Mouse (Mus musculus): ENCODE results near the gene Ttll9. TPM values are rescaled to one million over a fixed set of nuclear protein-coding genes. Genes with fewer than 3 reads are reported as not detected.

The Ttll9 gene
- total and polyA plus RNA-seq, 3 experiments = 0.61 TPM; not detected in 2

DNA sequence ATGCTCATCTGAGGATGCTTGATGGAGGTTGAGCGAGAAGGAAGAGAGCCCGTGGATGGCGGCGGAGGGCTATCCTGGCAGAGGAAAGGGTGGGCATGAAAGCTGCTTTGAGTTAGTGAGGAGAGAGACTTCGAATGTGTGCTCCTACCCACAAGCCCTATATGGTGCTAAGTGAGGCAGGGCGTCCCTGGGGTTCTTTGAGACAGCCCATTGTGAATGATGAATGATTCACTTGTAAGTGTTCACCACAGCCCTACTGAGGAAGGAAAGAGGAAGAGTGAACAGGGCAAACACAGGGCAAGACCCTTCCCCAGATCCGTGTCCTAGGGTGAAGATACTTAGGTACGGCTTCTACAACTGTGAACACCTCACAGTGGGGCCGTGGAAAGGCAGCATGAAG lies 35.4 kb upstream of the Ttll9 start:
- TF ChIP-seq CTCF (IDR thresholded peaks at IDR 0.05) (no peak), POLR2A (IDR thresholded peaks at IDR 0.05; ENCODE audit: insufficient read depth, low read depth, low read length) (no peak), EP300 (IDR thresholded peaks at IDR 0.05; ENCODE audit: insufficient read depth, low read depth, low read length) (no peak)
- Histone ChIP-seq H3K36me3 (ENCODE audit: control insufficient read depth, insufficient read depth, low read length) (no peaks in the 10 kb centered on the region), H3K27me3 (ENCODE audit: control insufficient read depth, insufficient read depth, low read length) (no peaks in the 10 kb centered on the region), H3K79me2 (replicated peaks; ENCODE audit: control insufficient read depth, insufficient read depth, low read length) (no peaks in the 10 kb centered on the region), H3K4me1 (ENCODE audit: control insufficient read depth, insufficient read depth, low read length) (peaks cover 30% of the 10 kb centered on the region), H3K4me3 (no peak overlapping the region), H3K27ac (peak overlapping the region; percentile 74), H3K9ac (ENCODE audit: low read depth, low read length) (no peak overlapping the region)
- no peak for DNase-seq
- intact Hi-C loops (cut with DNase I) = no loop called here
- WGBS = 72% methylated on average over 9 of the region's 9 CpGs

DNA sequence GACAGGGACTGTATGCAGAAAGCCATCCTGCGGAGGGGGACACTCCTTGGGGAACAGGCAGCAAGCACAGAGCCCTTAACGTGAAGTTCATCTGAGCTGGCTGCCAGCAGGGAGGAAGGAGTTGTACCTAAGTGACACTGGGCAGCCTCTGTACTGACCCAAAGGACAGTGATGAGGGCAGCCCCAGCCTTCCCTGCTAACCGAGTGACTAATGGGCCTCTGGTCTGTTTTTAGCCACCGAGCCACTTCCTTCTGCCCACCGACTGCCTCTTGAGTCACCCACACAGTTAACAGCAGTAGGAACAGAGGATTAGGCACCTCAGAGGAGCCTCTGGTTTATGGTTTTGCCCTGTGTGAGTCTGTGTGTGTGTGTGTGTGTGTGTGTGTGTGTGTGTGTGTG lies 34.9 kb upstream of the Ttll9 start:
- WGBS = 21% methylated on average over 5 of the region's 5 CpGs
- H3K4me3 ChIP-seq = no peak overlapping the region
- no peaks in the 10 kb centered on the region for H3K36me3 ChIP-seq (ENCODE audit: control insufficient read depth, insufficient read depth, low read length)
- intact Hi-C loops (cut with DNase I) = no loop called here
- peak overlapping the region; percentile 38 for H3K27ac ChIP-seq
- no peaks in the 10 kb centered on the region for H3K27me3 ChIP-seq (ENCODE audit: control insufficient read depth, insufficient read depth, low read length)
- no peak overlapping the region for H3K9ac ChIP-seq (ENCODE audit: low read depth, low read length)
- H3K79me2 ChIP-seq (replicated peaks; ENCODE audit: control insufficient read depth, insufficient read depth, low read length) = no peaks in the 10 kb centered on the region
- TF ChIP-seq EP300 (IDR thresholded peaks at IDR 0.05; ENCODE audit: insufficient read depth, low read depth, low read length) = no peak
- TF ChIP-seq POLR2A (IDR thresholded peaks at IDR 0.05; ENCODE audit: insufficient read depth, low read depth, low read length) = no peak
- no peak for TF ChIP-seq CTCF (IDR thresholded peaks at IDR 0.05)
- H3K4me1 ChIP-seq (ENCODE audit: control insufficient read depth, insufficient read depth, low read length) = peaks cover 30% of the 10 kb centered on the region
- no peak for DNase-seq

DNA sequence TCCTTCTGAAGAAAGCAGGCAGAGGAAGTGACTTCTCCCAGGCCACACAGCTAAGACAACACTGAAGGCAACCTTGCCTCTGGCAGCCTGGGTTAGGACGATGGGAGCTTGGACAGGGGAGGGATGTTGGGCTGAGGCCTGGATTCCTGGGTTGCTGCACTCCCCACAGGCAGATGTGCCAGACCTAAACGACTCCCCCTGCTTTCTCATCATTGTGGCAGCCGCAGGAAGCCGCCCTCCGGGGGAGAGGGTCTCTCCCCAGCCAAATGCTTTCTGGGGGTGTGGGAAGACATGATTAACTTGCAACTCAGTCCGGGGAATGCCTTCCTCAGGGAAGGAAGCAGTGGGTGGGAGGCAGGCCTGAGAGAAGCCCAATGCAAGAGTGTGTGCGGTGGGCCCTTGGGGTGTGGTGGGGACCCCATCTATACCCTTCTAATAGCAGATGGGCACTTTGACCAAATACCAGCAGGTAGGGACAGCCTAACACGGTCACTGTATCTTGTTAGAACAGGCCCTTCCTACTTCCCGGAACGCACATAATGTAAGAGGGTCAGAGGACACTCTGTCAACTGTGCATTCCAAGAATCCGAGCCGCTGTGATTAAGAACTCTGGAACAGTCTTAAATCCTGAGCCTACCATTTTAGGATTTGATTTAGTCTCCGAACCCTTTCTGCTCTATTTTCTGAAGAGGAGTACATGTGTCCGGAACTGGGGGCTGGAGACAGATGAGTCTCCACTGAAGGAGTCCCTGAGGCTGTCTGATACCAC lies 33.9 kb upstream of the Ttll9 start:
- TF ChIP-seq CTCF (IDR thresholded peaks at IDR 0.05) (no peak), POLR2A (IDR thresholded peaks at IDR 0.05; ENCODE audit: insufficient read depth, low read depth, low read length) (no peak), EP300 (IDR thresholded peaks at IDR 0.05; ENCODE audit: insufficient read depth, low read depth, low read length) (no peak)

DNA sequence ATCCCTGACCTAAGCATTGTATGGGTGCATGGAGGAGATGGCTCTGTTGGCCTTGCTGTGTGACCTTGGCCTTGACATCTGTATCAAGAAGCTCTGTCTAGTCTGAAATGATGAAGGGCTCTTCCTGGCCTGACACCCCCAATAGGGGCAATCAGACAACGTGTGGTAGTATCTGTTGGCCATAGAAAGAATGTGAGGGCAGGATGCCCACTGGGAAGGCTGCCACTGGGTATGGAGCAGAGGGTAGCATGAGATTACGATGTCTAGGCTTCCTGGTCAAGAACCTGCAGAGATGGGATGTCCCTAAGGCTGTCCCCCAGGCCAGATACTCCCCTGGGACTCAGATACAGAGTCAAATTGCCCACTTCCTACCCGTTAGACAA lies 33.3 kb upstream of the Ttll9 start:
- intact Hi-C loops (cut with DNase I) = no loop called here

More for the DNA sequence above, 33.9 kb upstream of the Ttll9 start:
- intact Hi-C loops (cut with DNase I) = no loop called here
- no peaks in the 10 kb centered on the region for H3K27me3 ChIP-seq (ENCODE audit: control insufficient read depth, insufficient read depth, low read length)
- no peaks in the 10 kb centered on the region for H3K36me3 ChIP-seq (ENCODE audit: control insufficient read depth, insufficient read depth, low read length)
- H3K9ac ChIP-seq (ENCODE audit: low read depth, low read length) = no peak overlapping the region
- no peak overlapping the region for H3K4me3 ChIP-seq
- no peaks in the 10 kb centered on the region for H3K79me2 ChIP-seq (replicated peaks; ENCODE audit: control insufficient read depth, insufficient read depth, low read length)
- peaks cover 30% of the 10 kb centered on the region for H3K4me1 ChIP-seq (ENCODE audit: control insufficient read depth, insufficient read depth, low read length)
- WGBS = 35% methylated on average over 14 of the region's 14 CpGs
- no peak for DNase-seq
- H3K27ac ChIP-seq = peak overlapping the region; percentile 53

DNA sequence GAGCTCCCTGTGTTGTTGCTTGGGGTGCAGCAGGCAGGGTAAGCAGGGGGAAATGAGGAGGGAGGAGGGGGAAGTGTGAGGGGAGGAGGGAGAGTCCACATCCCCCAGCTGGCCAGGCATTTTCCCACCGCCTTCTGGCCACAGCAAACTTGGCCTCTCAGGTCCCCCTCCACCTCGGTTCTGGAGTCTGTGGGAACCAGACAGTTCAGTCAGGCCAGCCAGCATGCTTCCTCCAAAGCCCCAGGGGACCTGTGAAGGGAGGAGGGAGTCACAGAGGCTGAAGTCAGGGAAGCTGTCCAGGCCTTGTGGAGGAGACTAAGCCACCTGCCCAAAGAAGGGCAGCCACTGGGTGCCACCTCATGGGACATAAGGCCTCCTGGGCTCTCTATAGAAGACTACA lies 32.0 kb upstream of the Ttll9 start:
- TF ChIP-seq EP300 (IDR thresholded peaks at IDR 0.05; ENCODE audit: insufficient read depth, low read depth, low read length) (no peak), POLR2A (IDR thresholded peaks at IDR 0.05; ENCODE audit: insufficient read depth, low read depth, low read length) (0 out of 2 replicates have a peak, but pooled peaks have one; percentile 35)
- no peaks in the 10 kb centered on the region for H3K27me3 ChIP-seq (ENCODE audit: control insufficient read depth, insufficient read depth, low read length)
- intact Hi-C loops (cut with DNase I) = no loop called here
- WGBS = 36% methylated on average over 2 of the region's 2 CpGs
- peak overlapping the region; percentile 73 for H3K27ac ChIP-seq
- H3K4me1 ChIP-seq (ENCODE audit: control insufficient read depth, insufficient read depth, low read length) = peaks cover 27% of the 10 kb centered on the region
- H3K4me3 ChIP-seq = peak overlapping the region; percentile 0; the same call in 1 of the 2 replicates
- H3K79me2 ChIP-seq (replicated peaks; ENCODE audit: control insufficient read depth, insufficient read depth, low read length) = no peaks in the 10 kb centered on the region
- DNase-seq = peak; percentile 72 to 78
- peak overlapping the region; percentile 15; the same call in 1 of the 2 replicates for H3K9ac ChIP-seq (ENCODE audit: low read depth, low read length)
- no peaks in the 10 kb centered on the region for H3K36me3 ChIP-seq (ENCODE audit: control insufficient read depth, insufficient read depth, low read length)

More for the DNA sequence above, 33.3 kb upstream of the Ttll9 start:
- TF ChIP-seq POLR2A (IDR thresholded peaks at IDR 0.05; ENCODE audit: insufficient read depth, low read depth, low read length) (no peak), EP300 (IDR thresholded peaks at IDR 0.05; ENCODE audit: insufficient read depth, low read depth, low read length) (no peak), CTCF (IDR thresholded peaks at IDR 0.05) (no peak)
- Histone ChIP-seq H3K27me3 (ENCODE audit: control insufficient read depth, insufficient read depth, low read length) (no peaks in the 10 kb centered on the region), H3K79me2 (replicated peaks; ENCODE audit: control insufficient read depth, insufficient read depth, low read length) (no peaks in the 10 kb centered on the region), H3K36me3 (ENCODE audit: control insufficient read depth, insufficient read depth, low read length) (no peaks in the 10 kb centered on the region), H3K4me3 (no peak overlapping the region), H3K27ac (peak overlapping the region; percentile 53), H3K9ac (ENCODE audit: low read depth, low read length) (no peak overlapping the region), H3K4me1 (ENCODE audit: control insufficient read depth, insufficient read depth, low read length) (peaks cover 30% of the 10 kb centered on the region)
- DNase-seq = no peak
- 42% methylated on average over 3 of the region's 3 CpGs for WGBS

DNA sequence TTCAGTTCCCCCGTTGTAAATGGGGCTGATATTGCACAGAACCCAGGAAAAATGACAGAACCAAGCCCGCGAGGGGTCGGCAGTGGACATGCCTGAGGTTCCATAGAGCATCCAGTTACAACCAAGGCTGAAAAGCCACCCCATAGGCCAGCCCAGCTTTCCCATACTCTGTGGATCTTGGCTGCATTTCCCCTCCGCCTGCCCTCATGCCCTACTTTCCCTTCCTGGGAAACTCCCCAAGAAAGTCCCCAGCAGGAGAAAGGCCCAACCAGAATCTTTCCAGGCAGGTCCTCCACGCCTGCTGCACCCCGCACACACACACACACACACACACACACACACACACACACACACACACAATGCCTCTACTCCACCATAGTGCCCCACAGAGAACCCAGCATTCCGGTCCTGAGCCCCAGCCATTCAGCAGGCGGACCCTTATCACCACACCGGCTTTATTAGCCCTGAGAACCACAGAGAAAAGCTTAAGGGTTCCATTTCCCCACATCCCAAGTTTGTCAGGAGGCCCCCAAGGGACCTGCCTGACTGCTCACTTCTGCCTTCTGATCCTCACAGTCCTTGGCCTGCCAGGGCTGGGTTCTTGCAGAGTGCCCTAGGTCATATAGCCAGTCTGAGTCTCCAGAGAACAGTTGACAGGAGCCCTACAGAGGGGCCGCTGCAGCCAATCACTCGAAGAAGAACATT lies 30.7 kb upstream of the Ttll9 start:
- 44% methylated on average over 12 of the region's 12 CpGs for WGBS
- peak; percentile 40 to 50 for DNase-seq
- Histone ChIP-seq H3K4me1 (ENCODE audit: control insufficient read depth, insufficient read depth, low read length) (peaks cover 19% of the 10 kb centered on the region), H3K27me3 (ENCODE audit: control insufficient read depth, insufficient read depth, low read length) (no peaks in the 10 kb centered on the region), H3K27ac (peak overlapping the region; percentile 75), H3K9ac (ENCODE audit: low read depth, low read length) (peak overlapping the region; percentile 29; the same call in 1 of the 2 replicates), H3K36me3 (ENCODE audit: control insufficient read depth, insufficient read depth, low read length) (no peaks in the 10 kb centered on the region), H3K4me3 (peak overlapping the region; percentile 44), H3K79me2 (replicated peaks; ENCODE audit: control insufficient read depth, insufficient read depth, low read length) (no peaks in the 10 kb centered on the region)
- TF ChIP-seq POLR2A (IDR thresholded peaks at IDR 0.05; ENCODE audit: insufficient read depth, low read depth, low read length) (no peak), EP300 (IDR thresholded peaks at IDR 0.05; ENCODE audit: insufficient read depth, low read depth, low read length) (no peak), CTCF (IDR thresholded peaks at IDR 0.05) (no peak)
- intact Hi-C loops (cut with DNase I) = no loop called here
